Mouse (Mus musculus): ENCODE measurements at regions not wholly inside any gene's neighbourhood (a gene's known extent, or its start where the extent isn't known, plus 50 kb on each side); places are given as distances from the start of the nearest gene placed in this dataset.

GRCm38 (mm10) chr3:25240196-25240595, 96.1 kb upstream of the Naaladl2 start:
- DNase-seq = no peak

GRCm38 (mm10) chr3:25220601-25221000, 76.5 kb upstream of the Naaladl2 start:
- DNase-seq = peak in 1 of 2 experiments; percentile 5

DNA sequence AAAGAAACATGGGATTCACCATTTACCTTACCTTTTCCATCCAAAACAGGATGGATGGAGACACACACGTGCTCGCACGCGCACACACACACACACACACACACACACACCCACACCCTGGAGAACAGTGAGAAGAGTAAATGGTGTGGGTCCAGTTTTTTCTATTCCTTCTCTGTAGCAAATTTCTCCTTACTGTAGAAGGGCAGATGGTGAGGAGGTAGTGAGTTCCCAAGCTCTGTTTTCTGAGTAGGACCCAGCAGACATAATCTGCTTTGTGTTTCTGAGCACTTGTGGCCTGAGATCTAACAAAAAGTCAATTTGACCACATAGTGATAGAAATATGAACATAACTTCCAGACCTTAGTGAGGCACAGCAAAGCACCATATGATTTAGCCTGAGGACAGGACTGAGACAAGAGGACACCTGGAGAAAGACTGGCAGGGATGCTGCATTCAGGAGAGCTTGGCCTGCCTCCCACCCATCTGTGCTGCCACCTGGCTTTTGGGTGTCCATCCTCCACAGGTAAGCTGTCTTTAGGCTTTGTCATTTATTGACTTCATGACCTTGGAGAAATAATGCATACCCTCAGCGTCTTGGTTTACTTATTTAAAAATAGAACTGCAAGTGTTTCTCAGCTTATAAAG, 64.1 kb upstream of the Naaladl2 start:
- DNase-seq = no peak

All from heart, adult 18-20 months (tissue).